Mouse (Mus musculus) hindbrain, postnatal 0 days (tissue): Measurements from ENCODE around the gene Crp. TPM values are rescaled to one million over a fixed set of nuclear protein-coding genes. Genes with fewer than 3 reads are reported as not detected.

Source experiments
- ATAC-seq: fragments of 200-750 bp; cut with Nextera tagmentation; 2 replicates; pipeline ENCODE4 v1.8.0; 2017; ENCODE audit warnings: mild to moderate bottlenecking, moderate TSS enrichment, moderate library complexity
- DNase-seq: peaks from one replicate; pipeline ENCODE4 v3.0.0-alpha.2; 2015; ENCODE audit warnings: low spot score
- H3K27ac ChIP-seq: fragments of 300-500 bp; sonication (generic); 2 replicates; pipeline ENCODE4 v1.5.1; 2014; ENCODE audit warnings: mild to moderate bottlenecking
- H3K27me3 ChIP-seq: fragments of 300-500 bp; sonication (generic); 2 replicates; pipeline ENCODE4 v1.6.1; 2014; ENCODE audit warnings: low read length, mixed read lengths; ENCODE audit not compliant: insufficient read depth
- H3K36me3 ChIP-seq: fragments of 300-500 bp; sonication (generic); 2 replicates; pipeline ENCODE4 v1.6.1; 2014; ENCODE audit warnings: low read length, mixed read lengths; ENCODE audit not compliant: insufficient read depth
- H3K4me1 ChIP-seq: fragments of 300-500 bp; sonication (generic); 2 replicates; pipeline ENCODE4 v1.6.1; 2014; ENCODE audit warnings: antibody characterized with exemption, low read length, mixed read lengths; ENCODE audit not compliant: insufficient read depth
- H3K4me2 ChIP-seq: fragments of 300-500 bp; sonication (generic); 2 replicates; pipeline ENCODE4 v1.6.1; 2014; ENCODE audit warnings: low read depth, mild to moderate bottlenecking, low read length, moderate library complexity, mixed read lengths
- H3K4me3 ChIP-seq: fragments of 300-500 bp; sonication (generic); 2 replicates; pipeline ENCODE4 v1.5.1; 2014; ENCODE audit warnings: low read length
- H3K9ac ChIP-seq: fragments of 300-500 bp; sonication (generic); replicated peaks from 2 replicates; pipeline ENCODE4 v1.6.1; 2014; ENCODE audit warnings: mild to moderate bottlenecking, low read length, moderate library complexity, mixed read lengths
- H3K9me3 ChIP-seq: fragments of 300-500 bp; sonication (generic); 2 replicates; pipeline ENCODE4 v1.6.1; 2016; ENCODE audit warnings: low read length, mixed read lengths
- CTCF ChIP-seq: IDR thresholded peaks from 2 replicates; pipeline ENCODE4 v1.5.1; 2016; ENCODE audit warnings: antibody characterized with exemption, control low read depth, low read depth
- WGBS: fragments of 180-500 bp; shearing (Covaris S2); extraction: QIAGEN DNeasy Blood & Tissue Kit; methylation state at CpG from one replicate; pipeline ENCODE4 v1.1.7; 2014; 5-methylcytosine and 5-hydroxymethylcytosine counted together
- polyA plus RNA-seq: library from polyadenylated mRNA; unstranded; fragments of >200 nt; fragmentation: Nextera tagmentation; extraction: Ambion mirVana; gene quantifications from 2 replicates; pipeline ENCODE4 v1.2.1, GENCODE M21; 2015
- total RNA-seq: library from RNA; depleted of rRNA; stranded (reverse); fragments of >200 nt; gene quantifications from 2 replicates; pipeline ENCODE4 v1.2.3, GENCODE M21; 2014

The Crp gene
- total and polyA plus RNA-seq, 2 experiments from 2014 or later: 0.14 TPM; not detected in 1

DNA sequence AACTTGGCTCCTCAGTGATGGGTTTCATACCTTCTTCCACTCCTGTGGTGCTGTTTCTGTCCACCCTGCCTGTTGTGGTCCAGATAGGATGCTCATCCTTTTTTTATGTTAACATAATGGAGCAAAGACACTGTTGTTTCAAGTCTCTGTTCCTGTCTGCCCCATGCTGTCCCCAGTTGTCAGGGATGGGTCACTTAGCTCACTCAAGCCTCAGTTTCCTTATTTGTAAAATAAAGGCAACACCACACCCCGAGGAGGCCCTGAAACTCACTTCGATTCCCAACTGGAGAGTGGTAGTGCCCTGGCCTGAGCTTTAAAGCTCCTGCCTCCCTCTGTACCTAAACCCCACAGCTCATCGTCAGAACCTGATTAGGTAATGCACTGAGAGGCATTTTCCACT is 40.6 kb upstream of the Crp start:
- 55% methylated on average over 3 of the region's 3 CpGs for WGBS
- DNase-seq (no peak), ATAC-seq (no peak)
- H3K4me3 ChIP-seq: no peak overlapping the region
- H3K4me1 ChIP-seq: no peaks in the 10 kb centered on the region
- no peak overlapping the region for H3K9ac ChIP-seq
- H3K9me3 ChIP-seq: no peaks in the 10 kb centered on the region
- H3K27me3 ChIP-seq: no peaks in the 10 kb centered on the region
- no peak overlapping the region for H3K4me2 ChIP-seq
- no peak for TF ChIP-seq CTCF
- H3K27ac ChIP-seq: no peak overlapping the region
- H3K36me3 ChIP-seq: no peaks in the 10 kb centered on the region

GRCm38 (mm10) chr1:172659688-172660087 is 38.2 kb upstream of the Crp start:
- no peaks in the 10 kb centered on the region for H3K27me3 ChIP-seq
- no peak overlapping the region for H3K4me3 ChIP-seq
- H3K4me1 ChIP-seq: no peaks in the 10 kb centered on the region
- H3K27ac ChIP-seq: no peak overlapping the region
- no peak for DNase-seq
- no peak overlapping the region for H3K9ac ChIP-seq
- TF ChIP-seq CTCF: no peak
- no peak for ATAC-seq
- no peaks in the 10 kb centered on the region for H3K9me3 ChIP-seq
- H3K36me3 ChIP-seq: no peaks in the 10 kb centered on the region
- H3K4me2 ChIP-seq: no peak overlapping the region
- 85% methylated on average over 8 of the region's 8 CpGs for whole genome bisulfite sequencing

GRCm38 (mm10) chr1:172665457-172665856 is 32.4 kb upstream of the Crp start:
- Histone ChIP-seq H3K4me3 (no peak overlapping the region), H3K9ac (no peak overlapping the region), H3K9me3 (no peaks in the 10 kb centered on the region), H3K27ac (no peak overlapping the region), H3K27me3 (no peaks in the 10 kb centered on the region), H3K4me1 (no peaks in the 10 kb centered on the region), H3K4me2 (no peak overlapping the region), H3K36me3 (no peaks in the 10 kb centered on the region)
- WGBS: 55% methylated on average over 2 of the region's 2 CpGs
- no peak for TF ChIP-seq CTCF
- ATAC-seq (no peak), DNase-seq (no peak)

DNA sequence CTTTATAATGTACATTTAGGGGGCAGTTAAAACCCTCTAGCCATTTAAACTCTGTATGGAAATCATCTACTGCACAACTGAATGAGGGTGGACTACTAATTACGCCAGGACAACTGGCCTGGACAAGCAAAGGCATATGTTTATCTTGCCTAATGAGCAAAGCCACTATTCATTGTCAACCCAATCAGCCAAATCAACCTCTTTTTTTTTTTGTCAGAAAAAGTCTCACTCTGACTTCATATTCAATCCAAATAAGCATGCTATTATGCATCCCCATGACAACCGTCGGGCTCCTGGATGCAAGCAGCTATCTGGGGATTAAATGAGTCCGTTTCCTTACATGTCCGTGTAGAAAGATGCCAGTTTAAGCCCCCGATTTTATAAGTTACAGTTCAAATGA is 30.3 kb upstream of the Crp start:
- Histone ChIP-seq H3K4me2 (peak overlapping the region; percentile 13; the same call in 1 of the 2 replicates), H3K9me3 (no peaks in the 10 kb centered on the region), H3K4me3 (no peak overlapping the region), H3K4me1 (no peaks in the 10 kb centered on the region), H3K27me3 (no peaks in the 10 kb centered on the region), H3K9ac (no peak overlapping the region), H3K36me3 (no peaks in the 10 kb centered on the region), H3K27ac (no peak overlapping the region)
- peak; percentile 51; the same call in 1 of the 2 replicates for ATAC-seq
- peak; percentile 45 for DNase-seq
- no peak for TF ChIP-seq CTCF
- 17% methylated on average over 6 of the region's 6 CpGs for WGBS

DNA sequence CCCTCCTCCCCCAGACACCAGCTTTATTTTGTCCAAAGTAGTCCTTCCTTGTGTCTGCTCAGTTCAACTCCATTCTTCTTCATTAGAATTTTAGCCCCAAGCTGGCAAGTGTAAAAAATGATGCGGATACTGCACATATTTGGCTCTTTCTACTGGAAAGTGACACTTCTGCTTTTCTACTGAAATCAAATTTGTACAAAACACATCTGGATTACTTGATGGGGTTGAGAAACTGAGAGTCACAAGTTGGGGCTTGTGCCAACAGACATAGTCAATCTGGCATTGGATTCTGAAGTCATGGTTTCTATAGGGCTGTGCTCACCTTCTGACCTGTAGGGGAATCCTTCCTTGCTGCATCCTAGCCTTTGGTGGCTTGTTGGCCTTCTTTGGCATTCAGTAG is 27.1 kb upstream of the Crp start:
- TF ChIP-seq CTCF: no peak
- Histone ChIP-seq H3K4me3 (no peak overlapping the region), H3K9me3 (no peaks in the 10 kb centered on the region), H3K4me2 (no peak overlapping the region), H3K9ac (no peak overlapping the region), H3K27me3 (no peaks in the 10 kb centered on the region), H3K27ac (no peak overlapping the region), H3K4me1 (no peaks in the 10 kb centered on the region), H3K36me3 (no peaks in the 10 kb centered on the region)
- no peak for DNase-seq
- 95% methylated on average over 1 of the region's 1 CpGs for WGBS
- no peak for ATAC-seq

- Histone ChIP-seq H3K9me3 (peaks cover 4% of the 10 kb centered on the region; the same call in 1 of the 2 replicates), H3K9ac (no peak overlapping the region), H3K4me1 (no peaks in the 10 kb centered on the region), H3K4me3 (no peak overlapping the region), H3K4me2 (no peak overlapping the region), H3K36me3 (no peaks in the 10 kb centered on the region), H3K27me3 (no peaks in the 10 kb centered on the region), H3K27ac (no peak overlapping the region)
- DNase-seq: no peak
- no peak for TF ChIP-seq CTCF
- ATAC-seq: no peak
- 84% methylated on average over 4 of the region's 4 CpGs for WGBS
Observed at GRCm38 (mm10) chr1:172680742-172681141, 17.1 kb upstream of the Crp start.

- H3K9ac ChIP-seq: no peak overlapping the region
- no peak for TF ChIP-seq CTCF
- WGBS: 69% methylated on average over 5 of the region's 5 CpGs
- peaks cover 4% of the 10 kb centered on the region; the same call in 1 of the 2 replicates for H3K9me3 ChIP-seq
- H3K4me1 ChIP-seq: no peaks in the 10 kb centered on the region
- DNase-seq (peak; percentile 18), ATAC-seq (no peak)
- H3K36me3 ChIP-seq: no peaks in the 10 kb centered on the region
- no peak overlapping the region for H3K27ac ChIP-seq
- no peaks in the 10 kb centered on the region for H3K27me3 ChIP-seq
- no peak overlapping the region for H3K4me3 ChIP-seq
- no peak overlapping the region for H3K4me2 ChIP-seq
Observed at GRCm38 (mm10) chr1:172683551-172683950, 14.3 kb upstream of the Crp start.
